Mouse (Mus musculus) hindbrain, embryonic 12.5 days (tissue): Measurements from ENCODE around the gene Clcnkb. TPM values are rescaled to one million over a fixed set of nuclear protein-coding genes. Genes with fewer than 3 reads are reported as not detected.

ENCODE experiments used
- ATAC-seq: fragments of 200-750 bp; cut with Nextera tagmentation; 2 replicates; pipeline ENCODE4 v1.8.0; 2017; ENCODE audit warnings: moderate TSS enrichment; ENCODE audit not compliant: low FRiP score
- H3K27ac ChIP-seq: fragments of 300-500 bp; sonication (generic); 2 replicates; pipeline ENCODE4 v1.5.1; 2016; ENCODE audit warnings: mild to moderate bottlenecking
- H3K27me3 ChIP-seq: fragments of 300-500 bp; sonication (generic); 2 replicates; pipeline ENCODE4 v1.6.1; 2016; ENCODE audit warnings: mild to moderate bottlenecking
- H3K36me3 ChIP-seq: fragments of 300-500 bp; sonication (generic); 2 replicates; pipeline ENCODE4 v1.6.1; 2016; ENCODE audit warnings: mild to moderate bottlenecking
- H3K4me1 ChIP-seq: fragments of 300-500 bp; sonication (generic); 2 replicates; pipeline ENCODE4 v1.6.1; 2016
- H3K4me2 ChIP-seq: fragments of 300-500 bp; sonication (generic); replicated peaks from 2 replicates; pipeline ENCODE4 v1.6.1; 2016; ENCODE audit warnings: mild to moderate bottlenecking
- H3K4me3 ChIP-seq: fragments of 300-500 bp; sonication (generic); 2 replicates; pipeline ENCODE4 v1.5.1; 2016; ENCODE audit warnings: mild to moderate bottlenecking
- H3K9ac ChIP-seq: fragments of 300-500 bp; sonication (generic); 2 replicates; pipeline ENCODE4 v1.6.1; 2016; ENCODE audit warnings: mild to moderate bottlenecking, moderate library complexity
- H3K9me3 ChIP-seq: fragments of 300-500 bp; sonication (generic); replicated peaks from 2 replicates; pipeline ENCODE4 v1.6.1; 2016; ENCODE audit warnings: mild to moderate bottlenecking
- WGBS: fragments of 180-500 bp; shearing (Covaris S2); methylation state at CpG from one replicate; pipeline ENCODE4 v1.1.7; 2016; 5-methylcytosine and 5-hydroxymethylcytosine counted together
- polyA plus RNA-seq: library from polyadenylated mRNA; unstranded; fragments of >200 nt; fragmentation: Nextera tagmentation; extraction: Ambion mirVana; gene quantifications from 2 replicates; pipeline ENCODE4 v1.2.1, GENCODE M21; 2016

The Clcnkb gene
- polyA plus RNA-seq, 1 experiment from 2014 or later: not detected

DNA sequence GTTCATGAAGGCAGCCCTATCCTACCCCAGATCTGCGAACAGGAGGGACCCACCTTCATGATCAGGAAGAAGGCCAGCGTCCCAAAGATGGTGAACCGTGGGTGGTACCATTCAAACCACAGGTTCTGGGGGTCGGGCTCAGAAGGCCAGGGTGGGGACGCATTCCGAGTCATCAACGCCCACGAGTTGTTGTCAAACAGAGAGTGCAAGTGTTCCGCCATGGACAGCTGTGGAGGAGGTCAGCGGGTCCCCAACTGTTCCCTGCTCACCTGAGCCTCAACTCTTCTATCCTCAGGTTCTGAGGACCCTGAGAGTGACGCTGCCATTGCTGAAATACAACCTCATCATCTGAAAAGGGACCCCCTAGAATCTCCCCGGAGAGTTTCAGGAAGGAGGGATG lies 24.5 kb downstream of the Clcnkb start:
- WGBS: 86% methylated on average over 12 of the region's 12 CpGs
- ATAC-seq: no peak
- no peaks in the 10 kb centered on the region; the same call in 1 of the 2 replicates for H3K4me1 ChIP-seq

DNA sequence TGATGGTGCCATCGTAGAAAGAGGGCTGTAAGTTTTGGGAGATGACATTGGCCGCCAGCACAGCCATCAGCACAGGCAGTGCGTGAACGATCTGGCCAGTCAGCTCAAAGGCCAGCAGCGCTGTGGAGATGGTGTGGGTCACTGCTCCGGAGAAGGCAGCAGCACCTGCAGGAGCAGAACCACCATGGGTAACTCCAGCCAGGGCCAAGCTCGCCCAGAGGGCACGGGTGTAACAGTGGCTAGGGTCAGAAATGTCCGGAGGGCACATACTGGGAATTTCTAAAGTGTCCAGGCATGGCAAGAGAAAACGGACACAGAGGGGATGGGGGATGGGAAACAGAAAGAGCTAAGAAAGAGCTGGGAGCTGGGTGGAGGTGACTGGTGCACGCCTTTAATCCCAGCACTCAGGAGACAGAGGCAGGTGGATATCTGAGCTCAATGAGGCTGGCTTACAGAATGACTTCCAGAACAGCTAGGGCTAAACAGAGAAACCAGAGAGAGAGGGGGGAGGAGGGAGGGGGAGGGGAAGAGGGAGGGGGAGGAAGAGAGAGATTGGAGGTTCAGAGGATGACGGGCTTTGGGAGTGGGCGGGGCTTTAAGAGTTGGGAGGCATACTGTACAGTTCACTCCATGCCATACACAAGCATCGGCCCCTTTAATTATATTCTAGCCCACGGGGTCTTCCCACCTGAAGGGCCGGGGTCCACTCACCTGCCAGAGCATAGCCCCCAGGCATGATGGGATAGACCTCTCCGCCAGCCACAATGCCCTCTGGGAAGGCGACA lies 26.3 kb downstream of the Clcnkb start:
- peaks cover 16% of the 10 kb centered on the region for H3K27me3 ChIP-seq
- H3K9ac ChIP-seq: no peak overlapping the region
- ATAC-seq: no peak
- no peaks in the 10 kb centered on the region for H3K9me3 ChIP-seq
- H3K4me1 ChIP-seq: no peaks in the 10 kb centered on the region
- WGBS: 69% methylated on average over 18 of the region's 18 CpGs
- H3K27ac ChIP-seq: no peak overlapping the region
- H3K4me3 ChIP-seq: no peak overlapping the region
- no peak overlapping the region for H3K4me2 ChIP-seq
- no peaks in the 10 kb centered on the region for H3K36me3 ChIP-seq

More for the DNA sequence above, 24.5 kb downstream of the Clcnkb start:
- no peak overlapping the region for H3K4me3 ChIP-seq
- no peak overlapping the region for H3K4me2 ChIP-seq
- no peaks in the 10 kb centered on the region for H3K36me3 ChIP-seq
- H3K9me3 ChIP-seq: no peaks in the 10 kb centered on the region
- H3K9ac ChIP-seq: no peak overlapping the region
- H3K27ac ChIP-seq: no peak overlapping the region
- H3K27me3 ChIP-seq: peaks cover 24% of the 10 kb centered on the region

DNA sequence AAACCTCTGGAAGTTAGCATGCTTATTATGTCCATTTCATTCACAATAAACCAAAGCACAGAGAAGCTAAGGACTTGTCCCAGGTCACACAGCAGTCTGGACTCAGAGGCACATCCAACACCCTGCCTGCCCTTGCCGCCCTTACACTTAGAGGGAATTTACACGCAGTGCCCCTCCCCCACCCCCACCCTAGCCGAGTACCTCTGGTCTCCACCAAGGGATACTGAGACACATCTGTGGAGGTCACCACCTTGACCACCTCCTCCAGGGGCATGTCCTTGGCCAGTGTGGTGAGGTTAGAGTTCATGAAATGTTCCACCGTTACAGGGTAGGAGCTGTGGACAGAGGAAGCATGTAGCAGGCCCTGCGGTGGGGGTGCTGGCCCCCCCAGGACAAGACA lies 27.9 kb downstream of the Clcnkb start:
- H3K9ac ChIP-seq: no peak overlapping the region
- H3K4me1 ChIP-seq: peaks cover 4% of the 10 kb centered on the region
- no peak overlapping the region for H3K4me3 ChIP-seq
- H3K27ac ChIP-seq: no peak overlapping the region
- ATAC-seq: no peak
- no peaks in the 10 kb centered on the region for H3K9me3 ChIP-seq
- H3K4me2 ChIP-seq: no peak overlapping the region
- H3K36me3 ChIP-seq: no peaks in the 10 kb centered on the region
- H3K27me3 ChIP-seq: peaks cover 30% of the 10 kb centered on the region
- 70% methylated on average over 5 of the region's 5 CpGs for WGBS

DNA sequence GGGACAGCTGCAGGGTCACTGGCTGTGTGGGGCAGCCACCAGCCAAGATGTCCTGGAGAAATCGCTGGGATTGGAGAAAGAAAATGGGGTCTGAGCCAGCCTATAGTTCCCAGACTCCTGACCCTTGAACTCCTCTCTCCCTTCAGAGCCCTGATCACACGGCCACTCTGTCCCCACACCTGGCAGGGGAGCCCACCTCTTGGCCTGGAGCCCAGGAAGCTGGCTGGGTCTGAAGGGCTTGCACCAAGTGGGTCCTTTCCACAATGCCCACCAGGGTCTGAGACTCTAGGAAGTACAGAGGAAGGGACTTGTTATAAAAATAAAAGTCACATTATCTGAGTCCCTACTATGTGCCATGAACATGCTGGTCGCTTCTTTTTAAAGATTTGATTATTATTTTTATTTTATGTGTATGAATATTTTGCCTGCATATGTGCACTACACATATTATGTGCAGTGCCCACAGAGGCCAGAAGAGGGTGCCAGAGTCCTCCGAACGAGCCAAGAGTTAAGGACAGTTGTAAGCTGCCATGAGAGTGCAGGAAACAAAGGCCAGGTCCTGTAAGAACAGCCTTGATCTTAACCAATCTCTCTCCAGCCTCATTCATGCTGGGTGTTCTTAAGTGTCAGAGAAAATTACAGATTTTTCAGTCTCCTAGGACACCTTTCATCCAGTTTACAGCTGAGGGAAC lies 28.6 kb downstream of the Clcnkb start:
- H3K9me3 ChIP-seq: no peaks in the 10 kb centered on the region
- 20% methylated on average over 5 of the region's 5 CpGs for WGBS
- no peak overlapping the region for H3K4me2 ChIP-seq
- peak; percentile 18; the same call in 1 of the 2 replicates for ATAC-seq
- H3K27me3 ChIP-seq: peaks cover 37% of the 10 kb centered on the region
- H3K4me3 ChIP-seq: no peak overlapping the region
- peaks cover 10% of the 10 kb centered on the region for H3K4me1 ChIP-seq
- no peaks in the 10 kb centered on the region for H3K36me3 ChIP-seq
- H3K27ac ChIP-seq: no peak overlapping the region
- H3K9ac ChIP-seq: no peak overlapping the region

DNA sequence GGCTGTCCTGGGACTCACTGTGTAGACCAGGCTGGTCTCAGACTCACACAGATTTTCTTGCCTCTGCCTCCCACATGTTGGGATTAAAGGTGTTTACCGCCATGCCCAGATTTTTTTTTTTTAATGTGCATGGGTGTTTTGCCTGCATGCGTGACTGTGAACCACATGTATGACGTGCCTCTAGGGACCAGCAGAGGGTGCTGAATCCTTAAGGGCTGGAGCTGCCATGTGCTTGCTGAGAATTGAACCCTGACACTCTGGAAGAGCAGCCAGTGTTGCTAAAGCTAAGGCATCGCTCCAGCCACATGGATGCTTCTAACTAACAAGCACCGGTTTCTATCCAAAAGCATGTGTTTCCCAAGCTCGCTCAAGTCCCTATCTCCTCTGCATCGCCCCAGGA lies 29.7 kb downstream of the Clcnkb start:
- WGBS: 74% methylated on average over 7 of the region's 7 CpGs
- Histone ChIP-seq H3K9me3 (no peaks in the 10 kb centered on the region), H3K4me2 (no peak overlapping the region), H3K27me3 (peaks cover 42% of the 10 kb centered on the region), H3K36me3 (no peaks in the 10 kb centered on the region), H3K9ac (no peak overlapping the region), H3K4me3 (no peak overlapping the region), H3K4me1 (peaks cover 13% of the 10 kb centered on the region), H3K27ac (no peak overlapping the region)
- ATAC-seq: no peak

DNA sequence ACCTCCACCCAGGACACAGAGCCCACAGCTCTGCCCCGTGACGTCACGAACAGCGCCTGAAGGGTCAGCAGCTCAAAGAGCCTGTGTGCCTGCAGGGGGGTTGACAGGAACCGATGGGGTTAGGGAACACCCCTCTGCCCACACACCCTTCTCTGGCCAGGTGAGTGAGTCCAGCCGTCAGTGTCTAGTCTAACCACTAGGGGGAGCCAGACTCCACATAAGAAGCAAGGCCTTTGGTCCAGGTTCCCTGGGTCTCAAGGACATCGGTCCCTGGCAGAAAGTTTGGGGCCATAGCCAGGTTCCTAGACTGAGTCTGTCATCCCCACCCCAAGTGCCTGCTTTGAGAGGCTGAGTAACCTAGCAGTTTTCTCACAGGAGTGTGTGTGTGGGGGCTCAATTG lies 30.5 kb downstream of the Clcnkb start:
- Histone ChIP-seq H3K4me1 (peaks cover 13% of the 10 kb centered on the region), H3K4me2 (no peak overlapping the region), H3K27me3 (peaks cover 50% of the 10 kb centered on the region), H3K9ac (no peak overlapping the region), H3K4me3 (no peak overlapping the region), H3K9me3 (no peaks in the 10 kb centered on the region), H3K27ac (no peak overlapping the region), H3K36me3 (no peaks in the 10 kb centered on the region)
- WGBS: under 1% methylated on average over 7 of the region's 7 CpGs
- ATAC-seq: no peak

DNA sequence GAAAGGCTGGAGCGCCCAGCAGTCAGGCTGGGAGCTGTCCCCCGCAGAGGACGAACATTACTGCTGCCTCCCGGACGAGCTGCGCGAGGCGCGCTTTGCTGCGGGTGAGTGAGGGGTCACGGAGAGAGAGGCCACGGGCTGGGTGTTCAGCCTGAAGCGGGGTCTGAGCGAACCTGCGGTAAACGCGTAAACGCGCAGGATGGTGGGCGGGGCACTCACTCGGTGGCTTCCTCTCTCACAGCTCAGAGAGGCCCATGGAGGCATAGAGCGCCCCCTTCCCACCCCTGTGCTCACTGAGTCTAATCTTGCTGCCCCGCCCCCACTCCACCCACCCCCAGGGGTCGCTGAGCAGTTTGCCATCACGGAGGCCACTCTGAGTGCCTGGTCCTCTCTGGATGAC lies 33.4 kb downstream of the Clcnkb start:
- ATAC-seq: peak; percentile 50; the same call in 1 of the 2 replicates
- H3K27me3 ChIP-seq: peaks cover 51% of the 10 kb centered on the region
- no peaks in the 10 kb centered on the region for H3K9me3 ChIP-seq
- peak overlapping the region; percentile 63 for H3K4me2 ChIP-seq
- under 1% methylated on average over 25 of the region's 25 CpGs for WGBS
- H3K4me1 ChIP-seq: peaks cover 13% of the 10 kb centered on the region
- peak overlapping the region; percentile 56 for H3K9ac ChIP-seq
- H3K36me3 ChIP-seq: no peaks in the 10 kb centered on the region
- no peak overlapping the region for H3K27ac ChIP-seq
- peak overlapping the region; percentile 34 for H3K4me3 ChIP-seq

DNA sequence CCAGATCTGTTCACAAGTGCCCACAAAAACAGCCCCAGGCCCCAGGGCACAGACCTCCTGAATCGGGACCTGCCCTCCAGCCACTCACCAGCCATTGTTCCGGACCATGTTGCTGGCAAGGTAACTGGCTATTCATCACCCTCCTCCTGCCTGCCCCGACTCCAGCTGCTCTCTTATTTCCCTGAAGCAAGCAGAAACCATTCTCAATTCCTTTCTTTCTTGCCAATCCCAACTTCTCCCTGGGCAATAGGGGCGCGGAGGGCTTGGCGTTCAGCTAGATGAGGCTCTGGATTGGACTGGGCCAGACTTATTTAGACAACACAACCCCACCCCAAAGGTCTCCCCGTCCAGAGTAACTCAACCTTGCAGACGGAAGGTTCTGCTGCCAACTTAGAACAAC lies 36.1 kb downstream of the Clcnkb start:
- ATAC-seq: no peak
- Histone ChIP-seq H3K27me3 (peaks cover 44% of the 10 kb centered on the region), H3K9me3 (no peaks in the 10 kb centered on the region), H3K9ac (no peak overlapping the region), H3K4me1 (peaks cover 13% of the 10 kb centered on the region), H3K27ac (no peak overlapping the region), H3K4me3 (no peak overlapping the region), H3K4me2 (no peak overlapping the region), H3K36me3 (no peaks in the 10 kb centered on the region)
- 52% methylated on average over 8 of the region's 8 CpGs for WGBS

DNA sequence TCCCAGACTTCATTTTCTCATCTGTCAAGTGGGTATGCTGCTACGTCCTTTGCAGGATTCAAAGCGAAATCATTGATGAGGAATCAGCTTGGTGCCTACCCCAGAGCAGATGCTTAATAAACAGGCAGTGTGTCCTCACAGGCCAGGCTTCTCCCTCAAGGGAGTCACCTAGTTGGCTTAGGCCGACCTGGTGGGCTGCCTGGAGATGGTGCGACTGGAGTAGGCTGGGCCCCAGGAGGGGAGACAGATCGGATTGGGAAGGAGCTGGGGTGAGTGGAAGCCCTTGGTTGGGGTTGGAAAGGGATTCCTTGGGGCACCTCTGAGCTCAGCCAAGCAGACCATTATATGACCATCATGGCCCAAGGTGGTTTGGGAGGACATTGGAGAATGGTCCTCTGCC lies 43.4 kb downstream of the Clcnkb start:
- Histone ChIP-seq H3K4me3 (no peak overlapping the region), H3K9ac (no peak overlapping the region), H3K36me3 (no peaks in the 10 kb centered on the region), H3K4me2 (no peak overlapping the region), H3K27me3 (peaks cover 26% of the 10 kb centered on the region), H3K9me3 (no peaks in the 10 kb centered on the region), H3K4me1 (peaks cover 9% of the 10 kb centered on the region; the same call in 1 of the 2 replicates), H3K27ac (no peak overlapping the region)
- no peak for ATAC-seq
- 86% methylated on average over 5 of the region's 5 CpGs for WGBS

DNA sequence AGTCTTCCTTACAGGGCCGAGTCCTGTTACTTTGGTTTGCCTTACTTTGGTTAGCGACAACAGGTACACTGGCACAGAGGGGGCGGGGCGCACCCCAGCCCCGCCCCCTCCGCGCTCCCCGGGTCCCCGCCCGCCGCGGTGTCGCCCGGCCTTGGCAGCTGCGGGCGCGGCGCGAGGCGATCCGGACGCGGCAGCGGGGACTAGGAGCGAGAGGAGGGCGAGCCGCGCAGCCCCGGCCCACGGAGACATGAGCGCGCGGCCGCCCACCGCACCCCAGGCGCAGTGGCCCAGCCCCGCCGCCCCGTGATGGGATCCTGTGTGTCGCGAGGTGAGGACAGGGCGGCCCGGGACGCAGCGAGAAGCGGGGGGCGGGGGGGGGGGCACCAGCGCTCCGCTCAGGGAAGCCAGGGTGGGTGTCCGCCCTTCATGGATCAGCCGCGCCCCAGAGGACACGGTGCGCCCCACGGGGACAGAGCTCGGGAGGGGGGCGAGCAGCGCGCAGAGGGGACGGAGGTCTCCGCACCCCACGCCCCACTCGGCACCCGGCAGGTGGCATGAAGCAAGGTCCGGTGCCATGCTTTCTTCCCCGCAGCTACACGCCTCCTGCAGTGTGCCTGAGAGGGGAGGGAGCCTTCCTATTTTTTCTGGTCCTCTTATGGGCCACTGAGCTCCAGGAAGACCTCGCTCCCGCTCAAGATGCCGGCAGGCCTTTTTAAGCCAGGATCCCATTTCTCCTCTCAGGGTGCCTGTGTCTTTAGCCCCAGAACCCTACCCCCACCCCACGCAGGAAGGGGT lies 47.6 kb downstream of the Clcnkb start, which contains the start of gene Fam131c:
TSS of gene Fam131c (plus strand) at position 224 of the 795 bp plus-strand sequence.
- no peak within 1 kb of the TSS for H3K27ac ChIP-seq
- no peaks in the 10 kb centered on the region for H3K9me3 ChIP-seq
- H3K4me3 ChIP-seq: peak within 1 kb of the TSS; percentile 59
- peak within 1 kb of the TSS; percentile 99 for H3K4me2 ChIP-seq
- H3K36me3 ChIP-seq: no peaks in the 10 kb centered on the region
- peaks cover 67% of the 10 kb centered on the region for H3K27me3 ChIP-seq
- peak within 1 kb of the TSS; percentile 69 for H3K9ac ChIP-seq
- ATAC-seq: peak; percentile 42; the same call in 1 of the 2 replicates
- under 1% methylated on average over 50 of the region's 71 CpGs for WGBS
- H3K4me1 ChIP-seq: peaks cover 9% of the 10 kb centered on the region; the same call in 1 of the 2 replicates

DNA sequence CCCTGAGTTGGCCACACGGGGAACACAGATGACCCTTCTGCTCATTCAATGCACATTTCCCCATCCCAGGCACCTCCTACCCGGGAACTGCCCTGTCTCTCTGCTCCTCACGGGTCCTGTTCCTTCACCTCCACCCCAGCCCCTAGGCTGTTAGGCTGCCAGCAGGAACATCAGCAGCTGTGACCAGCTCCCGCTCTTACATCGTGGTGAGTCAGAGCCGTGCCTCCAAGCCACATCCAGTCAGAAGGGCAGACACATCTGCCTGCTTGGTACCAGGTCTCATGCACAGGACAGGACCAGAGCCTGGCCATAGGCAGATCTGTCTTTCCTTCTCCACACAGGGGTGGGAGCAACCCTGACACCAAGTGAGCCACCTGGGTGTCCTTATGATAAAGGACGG lies 49.9 kb downstream of the Clcnkb start:
- no peaks in the 10 kb centered on the region for H3K36me3 ChIP-seq
- peaks cover 9% of the 10 kb centered on the region; the same call in 1 of the 2 replicates for H3K4me1 ChIP-seq
- no peak for ATAC-seq
- H3K27ac ChIP-seq: no peak overlapping the region
- peaks cover 81% of the 10 kb centered on the region for H3K27me3 ChIP-seq
- no peak overlapping the region for H3K4me2 ChIP-seq
- WGBS: 43% methylated on average over 7 of the region's 7 CpGs
- H3K4me3 ChIP-seq: no peak overlapping the region
- H3K9ac ChIP-seq: no peak overlapping the region
- no peaks in the 10 kb centered on the region for H3K9me3 ChIP-seq

DNA sequence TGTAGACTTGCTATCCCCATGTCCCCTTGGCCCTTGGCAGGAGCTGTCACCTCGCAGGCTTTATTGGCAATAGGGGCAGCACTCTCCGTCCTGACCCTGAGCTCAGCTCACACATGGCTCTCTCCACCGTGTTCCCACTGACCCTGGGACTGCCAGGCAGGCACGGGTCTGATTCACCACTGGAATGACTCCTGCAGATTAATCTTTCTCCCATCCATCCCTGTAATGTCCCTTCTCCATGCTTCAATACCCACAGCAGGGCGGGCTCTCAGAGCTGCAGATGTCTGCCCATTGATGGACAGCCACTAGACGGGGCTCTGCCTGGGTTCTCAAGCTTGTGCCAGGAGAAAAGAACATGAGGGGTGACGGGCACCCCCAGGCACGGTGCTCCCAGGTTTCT lies 50.7 kb downstream of the Clcnkb start:
- H3K36me3 ChIP-seq: no peaks in the 10 kb centered on the region
- no peak overlapping the region for H3K27ac ChIP-seq
- no peak overlapping the region for H3K4me2 ChIP-seq
- WGBS: 49% methylated on average over 8 of the region's 8 CpGs
- peaks cover 9% of the 10 kb centered on the region; the same call in 1 of the 2 replicates for H3K4me1 ChIP-seq
- no peak overlapping the region for H3K4me3 ChIP-seq
- peaks cover 77% of the 10 kb centered on the region for H3K27me3 ChIP-seq
- no peak overlapping the region for H3K9ac ChIP-seq
- no peaks in the 10 kb centered on the region for H3K9me3 ChIP-seq
- ATAC-seq: no peak
